Mouse (Mus musculus): ENCODE data around the gene 5730596B20Rik. TPM values are rescaled to one million over a fixed set of nuclear protein-coding genes. Genes with fewer than 3 reads are reported as not detected.

5730596B20Rik gene
- polyA plus RNA-seq, 1 experiment from 2014 or later = 1.5 TPM

GRCm38 (mm10) chr6:52205638-52206621, 28.6 kb downstream of the 5730596B20Rik start:
- peak overlapping the region; percentile 26 for H3K9ac ChIP-seq (replicated peaks; ENCODE audit: low read depth)
- H3K27ac ChIP-seq (ENCODE audit: low read length) = peak overlapping the region; percentile 60
- peaks cover 37% of the 10 kb centered on the region; the same call in 1 of the 2 replicates for H3K27me3 ChIP-seq (replicated peaks; ENCODE audit: insufficient read depth, low read length)
- no peaks in the 10 kb centered on the region; the same call in 1 of the 2 replicates for H3K4me1 ChIP-seq (ENCODE audit: insufficient read depth, low read depth, low read length)
- H3K4me3 ChIP-seq (ENCODE audit: low read depth, low read length) = peak overlapping the region; percentile 12; the same call in 1 of the 2 replicates
- H3K4me2 ChIP-seq (replicated peaks; ENCODE audit: low read depth, low read length) = peak overlapping the region; percentile 55
- ATAC-seq = no peak
- H3K36me3 ChIP-seq (ENCODE audit: insufficient read depth, low read length) = no peaks in the 10 kb centered on the region
- 23% methylated on average over 55 of the region's 55 CpGs for WGBS
- no peaks in the 10 kb centered on the region for H3K9me3 ChIP-seq (ENCODE audit: low read length)
- no peak for DNase-seq (ENCODE audit: low spot score)
- TF ChIP-seq CTCF (IDR thresholded peaks at IDR 0.05) = no peak
- TF ChIP-seq EP300 (IDR thresholded peaks at IDR 0.05) = no peak

- ATAC-seq (no peak), DNase-seq (ENCODE audit: low spot score) (no peak)
- WGBS = 34% methylated on average over 4 of the region's 4 CpGs
- Histone ChIP-seq H3K27me3 (replicated peaks; ENCODE audit: insufficient read depth, low read length) (peaks cover 46% of the 10 kb centered on the region; the same call in 1 of the 2 replicates), H3K9me3 (ENCODE audit: low read length) (no peaks in the 10 kb centered on the region), H3K9ac (replicated peaks; ENCODE audit: low read depth) (no peak overlapping the region), H3K27ac (ENCODE audit: low read length) (0 out of 2 replicates have a peak overlapping the region, but pooled peaks have one; percentile 59), H3K4me1 (ENCODE audit: insufficient read depth, low read depth, low read length) (no peaks in the 10 kb centered on the region; the same call in 1 of the 2 replicates), H3K36me3 (ENCODE audit: insufficient read depth, low read length) (no peaks in the 10 kb centered on the region), H3K4me3 (ENCODE audit: low read depth, low read length) (peak overlapping the region; percentile 1; the same call in 1 of the 2 replicates), H3K4me2 (replicated peaks; ENCODE audit: low read depth, low read length) (peak overlapping the region; percentile 55)
- TF ChIP-seq EP300 (IDR thresholded peaks at IDR 0.05) = no peak
- TF ChIP-seq CTCF (IDR thresholded peaks at IDR 0.05) = no peak
Observed at GRCm38 (mm10) chr6:52206882-52207683, 29.8 kb downstream of the 5730596B20Rik start.

- H3K4me3 ChIP-seq (ENCODE audit: low read depth, low read length) = peak overlapping the region; percentile 1; the same call in 1 of the 2 replicates
Observed at GRCm38 (mm10) chr6:52207684-52207976, 30.3 kb downstream of the 5730596B20Rik start.

GRCm38 (mm10) chr6:52208072-52208867, 31.0 kb downstream of the 5730596B20Rik start, which contains the start of gene Hoxa6:
Hoxa6 (minus strand) TSS chr6:52208722.
- ATAC-seq = no peak
- Histone ChIP-seq H3K4me3 (ENCODE audit: low read depth, low read length) (peak within 1 kb of the TSS; percentile 40), H3K36me3 (ENCODE audit: insufficient read depth, low read length) (no peaks in the 10 kb centered on the region), H3K27me3 (replicated peaks; ENCODE audit: insufficient read depth, low read length) (peaks cover 53% of the 10 kb centered on the region), H3K4me1 (ENCODE audit: insufficient read depth, low read depth, low read length) (peaks cover 3% of the 10 kb centered on the region; the same call in 1 of the 2 replicates), H3K9ac (replicated peaks; ENCODE audit: low read depth) (0 out of 2 replicates have a peak within 1 kb of the TSS, but pooled peaks have one; percentile 27), H3K27ac (ENCODE audit: low read length) (peak within 1 kb of the TSS; percentile 59), H3K9me3 (ENCODE audit: low read length) (no peaks in the 10 kb centered on the region), H3K4me2 (replicated peaks; ENCODE audit: low read depth, low read length) (peak within 1 kb of the TSS; percentile 75)
- no peak for DNase-seq (ENCODE audit: low spot score)
- TF ChIP-seq EP300 (IDR thresholded peaks at IDR 0.05) = no peak
- no peak for TF ChIP-seq CTCF (IDR thresholded peaks at IDR 0.05)
- 4% methylated on average over 45 of the region's 47 CpGs for WGBS

More at GRCm38 (mm10) chr6:52207684-52207976, 30.3 kb downstream of the 5730596B20Rik start:
- Histone ChIP-seq H3K27ac (ENCODE audit: low read length) (0 out of 2 replicates have a peak overlapping the region, but pooled peaks have one; percentile 59), H3K9me3 (ENCODE audit: low read length) (no peaks in the 10 kb centered on the region), H3K4me1 (ENCODE audit: insufficient read depth, low read depth, low read length) (peaks cover 3% of the 10 kb centered on the region; the same call in 1 of the 2 replicates), H3K4me2 (replicated peaks; ENCODE audit: low read depth, low read length) (peak overlapping the region; percentile 75), H3K27me3 (replicated peaks; ENCODE audit: insufficient read depth, low read length) (peaks cover 47% of the 10 kb centered on the region; the same call in 1 of the 2 replicates), H3K9ac (replicated peaks; ENCODE audit: low read depth) (no peak overlapping the region), H3K36me3 (ENCODE audit: insufficient read depth, low read length) (no peaks in the 10 kb centered on the region)
- DNase-seq (ENCODE audit: low spot score) = no peak
- no peak for ATAC-seq
- TF ChIP-seq CTCF (IDR thresholded peaks at IDR 0.05) (no peak), EP300 (IDR thresholded peaks at IDR 0.05) (no peak)

GRCm38 (mm10) chr6:52208868-52209684, 31.8 kb downstream of the 5730596B20Rik start:
- no peak for TF ChIP-seq EP300 (IDR thresholded peaks at IDR 0.05)
- TF ChIP-seq CTCF (IDR thresholded peaks at IDR 0.05) = no peak
- Histone ChIP-seq H3K27me3 (replicated peaks; ENCODE audit: insufficient read depth, low read length) (peaks cover 56% of the 10 kb centered on the region), H3K9ac (replicated peaks; ENCODE audit: low read depth) (0 out of 2 replicates have a peak overlapping the region, but pooled peaks have one; percentile 27), H3K4me3 (ENCODE audit: low read depth, low read length) (peak overlapping the region; percentile 40), H3K9me3 (ENCODE audit: low read length) (no peaks in the 10 kb centered on the region), H3K27ac (ENCODE audit: low read length) (peak overlapping the region; percentile 59), H3K4me2 (replicated peaks; ENCODE audit: low read depth, low read length) (peak overlapping the region; percentile 75), H3K36me3 (ENCODE audit: insufficient read depth, low read length) (no peaks in the 10 kb centered on the region), H3K4me1 (ENCODE audit: insufficient read depth, low read depth, low read length) (peaks cover 3% of the 10 kb centered on the region; the same call in 1 of the 2 replicates)
- WGBS = 28% methylated on average over 16 of the region's 18 CpGs
- DNase-seq (ENCODE audit: low spot score) (no peak), ATAC-seq (no peak)
